Mouse (Mus musculus): ENCODE data around the gene Nup107. TPM values are rescaled to one million over a fixed set of nuclear protein-coding genes. Genes with fewer than 3 reads are reported as not detected.

Gene Nup107
- polyA plus RNA-seq, 1 experiment from 2014 or later = 60.6 TPM

- H3K27ac ChIP-seq = no peak overlapping the region
- no peaks in the 10 kb centered on the region for H3K36me3 ChIP-seq
- 88% methylated on average over 11 of the region's 11 CpGs for WGBS
- no peak for ATAC-seq (ENCODE audit: insufficient number of reproducible peaks, insufficient read depth, low FRiP score, low TSS enrichment, low read depth)
- no peak overlapping the region for H3K4me3 ChIP-seq
- no peak overlapping the region for H3K4me2 ChIP-seq
- no peaks in the 10 kb centered on the region for H3K27me3 ChIP-seq
- no peaks in the 10 kb centered on the region for H3K4me1 ChIP-seq
- no peak overlapping the region for H3K9ac ChIP-seq
- no peaks in the 10 kb centered on the region for H3K9me3 ChIP-seq
These were observed 7.3 kb upstream of the Nup107 start for GRCm38 (mm10) chr10:117799806-117800205.

GRCm38 (mm10) chr10:117798436-117799035 lies 6.0 kb upstream of the Nup107 start:
- Histone ChIP-seq H3K4me3 (no peak overlapping the region), H3K36me3 (no peaks in the 10 kb centered on the region), H3K9ac (no peak overlapping the region), H3K27ac (no peak overlapping the region), H3K4me1 (no peaks in the 10 kb centered on the region), H3K27me3 (no peaks in the 10 kb centered on the region), H3K9me3 (no peaks in the 10 kb centered on the region), H3K4me2 (no peak overlapping the region)
- 79% methylated on average over 6 of the region's 6 CpGs for WGBS
- no peak for ATAC-seq (ENCODE audit: insufficient number of reproducible peaks, insufficient read depth, low FRiP score, low TSS enrichment, low read depth)

- H3K27me3 ChIP-seq = no peaks in the 10 kb centered on the region
- no peaks in the 10 kb centered on the region for H3K9me3 ChIP-seq
- no peak for ATAC-seq (ENCODE audit: insufficient number of reproducible peaks, insufficient read depth, low FRiP score, low TSS enrichment, low read depth)
- no peak overlapping the region for H3K4me3 ChIP-seq
- no peak overlapping the region for H3K9ac ChIP-seq
- no peak overlapping the region for H3K4me2 ChIP-seq
- 0 out of 2 replicates have a peak, but pooled peaks cover 4% of the 10 kb centered on the region for H3K4me1 ChIP-seq
- 73% methylated on average over 7 of the region's 7 CpGs for WGBS
- H3K36me3 ChIP-seq = no peaks in the 10 kb centered on the region
- no peak overlapping the region for H3K27ac ChIP-seq
These were observed 5.2 kb upstream of the Nup107 start for GRCm38 (mm10) chr10:117797684-117798083.

- WGBS = 91% methylated on average over 12 of the region's 12 CpGs
These were observed 4.6 kb upstream of the Nup107 start for GRCm38 (mm10) chr10:117797106-117797505.

GRCm38 (mm10) chr10:117796181-117796580 lies 3.7 kb upstream of the Nup107 start:
- 89% methylated on average over 7 of the region's 7 CpGs for WGBS
- Histone ChIP-seq H3K4me3 (no peak overlapping the region), H3K9me3 (no peaks in the 10 kb centered on the region), H3K4me1 (peaks cover 12% of the 10 kb centered on the region), H3K27me3 (no peaks in the 10 kb centered on the region), H3K4me2 (no peak overlapping the region), H3K9ac (no peak overlapping the region), H3K27ac (no peak overlapping the region), H3K36me3 (no peaks in the 10 kb centered on the region)
- no peak for ATAC-seq (ENCODE audit: insufficient number of reproducible peaks, insufficient read depth, low FRiP score, low TSS enrichment, low read depth)

More at GRCm38 (mm10) chr10:117797106-117797505, 4.6 kb upstream of the Nup107 start:
- no peaks in the 10 kb centered on the region for H3K36me3 ChIP-seq
- no peaks in the 10 kb centered on the region for H3K27me3 ChIP-seq
- H3K9me3 ChIP-seq = no peaks in the 10 kb centered on the region
- ATAC-seq (ENCODE audit: insufficient number of reproducible peaks, insufficient read depth, low FRiP score, low TSS enrichment, low read depth) = no peak
- no peak overlapping the region for H3K9ac ChIP-seq
- H3K27ac ChIP-seq = no peak overlapping the region
- 0 out of 2 replicates have a peak, but pooled peaks cover 4% of the 10 kb centered on the region for H3K4me1 ChIP-seq
- H3K4me3 ChIP-seq = no peak overlapping the region
- H3K4me2 ChIP-seq = no peak overlapping the region

- H3K9ac ChIP-seq = no peak overlapping the region
- no peaks in the 10 kb centered on the region for H3K27me3 ChIP-seq
- H3K4me3 ChIP-seq = no peak overlapping the region
- no peaks in the 10 kb centered on the region for H3K9me3 ChIP-seq
- H3K36me3 ChIP-seq = peaks cover 6% of the 10 kb centered on the region; the same call in 1 of the 2 replicates
- H3K4me1 ChIP-seq = peaks cover 21% of the 10 kb centered on the region
- no peak overlapping the region for H3K4me2 ChIP-seq
- WGBS = 78% methylated on average over 4 of the region's 4 CpGs
- no peak overlapping the region for H3K27ac ChIP-seq
- ATAC-seq (ENCODE audit: insufficient number of reproducible peaks, insufficient read depth, low FRiP score, low TSS enrichment, low read depth) = no peak
These were observed 2.7 kb upstream of the Nup107 start for GRCm38 (mm10) chr10:117795206-117795605.

- H3K27ac ChIP-seq = peak overlapping the region; percentile 78
- peak overlapping the region; percentile 93; the same call in 1 of the 2 replicates for H3K4me3 ChIP-seq
- H3K9me3 ChIP-seq = no peaks in the 10 kb centered on the region
- H3K4me1 ChIP-seq = peaks cover 22% of the 10 kb centered on the region
- H3K9ac ChIP-seq = no peak overlapping the region; the same call in 1 of the 2 replicates
- peak overlapping the region; percentile 75 for H3K4me2 ChIP-seq
- ATAC-seq (ENCODE audit: insufficient number of reproducible peaks, insufficient read depth, low FRiP score, low TSS enrichment, low read depth) = no peak
- peaks cover 11% of the 10 kb centered on the region; the same call in 1 of the 2 replicates for H3K36me3 ChIP-seq
- no peaks in the 10 kb centered on the region for H3K27me3 ChIP-seq
- WGBS = 74% methylated on average over 11 of the region's 11 CpGs
These were observed 1.0 kb upstream of the Nup107 start for GRCm38 (mm10) chr10:117793436-117794030.

- peaks cover 22% of the 10 kb centered on the region for H3K4me1 ChIP-seq
- H3K9me3 ChIP-seq = no peaks in the 10 kb centered on the region
- no peak for ATAC-seq (ENCODE audit: insufficient number of reproducible peaks, insufficient read depth, low FRiP score, low TSS enrichment, low read depth)
- H3K4me2 ChIP-seq = peak overlapping the region; percentile 75
- H3K9ac ChIP-seq = peak overlapping the region; percentile 91
- whole genome bisulfite sequencing = 85% methylated on average over 2 of the region's 2 CpGs
- peak overlapping the region; percentile 93 for H3K4me3 ChIP-seq
- peaks cover 31% of the 10 kb centered on the region for H3K36me3 ChIP-seq
- no peak overlapping the region for H3K27ac ChIP-seq
- no peaks in the 10 kb centered on the region for H3K27me3 ChIP-seq
These were observed 1.4 kb downstream of the Nup107 start for GRCm38 (mm10) chr10:117791171-117791470.

GRCm38 (mm10) chr10:117790421-117791170 lies 1.9 kb downstream of the Nup107 start:
- Histone ChIP-seq H3K9me3 (no peaks in the 10 kb centered on the region), H3K9ac (no peak overlapping the region), H3K4me2 (no peak overlapping the region), H3K27me3 (no peaks in the 10 kb centered on the region), H3K36me3 (peaks cover 36% of the 10 kb centered on the region), H3K27ac (no peak overlapping the region), H3K4me3 (no peak overlapping the region), H3K4me1 (peaks cover 22% of the 10 kb centered on the region)
- ATAC-seq (ENCODE audit: insufficient number of reproducible peaks, insufficient read depth, low FRiP score, low TSS enrichment, low read depth) = no peak
- 94% methylated on average over 17 of the region's 17 CpGs for WGBS

GRCm38 (mm10) chr10:117790011-117790410 lies 2.5 kb downstream of the Nup107 start:
- Histone ChIP-seq H3K4me2 (no peak overlapping the region), H3K27ac (no peak overlapping the region), H3K27me3 (no peaks in the 10 kb centered on the region), H3K36me3 (peaks cover 42% of the 10 kb centered on the region), H3K9me3 (no peaks in the 10 kb centered on the region), H3K4me1 (peaks cover 22% of the 10 kb centered on the region), H3K9ac (no peak overlapping the region), H3K4me3 (no peak overlapping the region)
- ATAC-seq (ENCODE audit: insufficient number of reproducible peaks, insufficient read depth, low FRiP score, low TSS enrichment, low read depth) = no peak
- WGBS = 86% methylated on average over 1 of the region's 1 CpGs

- no peak overlapping the region for H3K9ac ChIP-seq
- H3K27me3 ChIP-seq = no peaks in the 10 kb centered on the region
- H3K4me2 ChIP-seq = no peak overlapping the region
- peaks cover 79% of the 10 kb centered on the region for H3K36me3 ChIP-seq
- 93% methylated on average over 7 of the region's 7 CpGs for WGBS
- no peak overlapping the region for H3K27ac ChIP-seq
- ATAC-seq (ENCODE audit: insufficient number of reproducible peaks, insufficient read depth, low FRiP score, low TSS enrichment, low read depth) = no peak
- no peak overlapping the region for H3K4me3 ChIP-seq
- no peaks in the 10 kb centered on the region for H3K4me1 ChIP-seq
- no peaks in the 10 kb centered on the region for H3K9me3 ChIP-seq
These were observed 7.9 kb downstream of the Nup107 start for GRCm38 (mm10) chr10:117784646-117785045.
